Mouse (Mus musculus) effector memory CD4-positive, alpha-beta T cell, adult 7 months (primary cell): Measurements from ENCODE around the gene Cnot6. TPM values are rescaled to one million over a fixed set of nuclear protein-coding genes. Genes with fewer than 3 reads are reported as not detected.

ENCODE experiments used
- polyA plus RNA-seq: library from polyadenylated mRNA; unstranded; fragments of 100-300 nt; shearing (Covaris generic); gene quantifications from one replicate; pipeline ENCODE4 v1.2.1, GENCODE M21; 2017

The Cnot6 gene
- 66.6 TPM for polyA plus RNA-seq

GRCm38 (mm10) chr11:49712555-49713335, at the start of gene Cnot6:
TSS of gene Cnot6 (minus strand) at chr11:49712723.

GRCm38 (mm10) chr11:49663310-49663709, 49.2 kb downstream of the Cnot6 start, which contains the start of gene Scgb3a1:
TSS of gene Scgb3a1 (plus strand) at chr11:49663610.

Other genes starting within 250 kb of the Cnot6 start
- gene Olfr1386, start 247.7 kb downstream of the Cnot6 start, polyA plus RNA-seq: not detected
- gene Olfr1385, start 223.7 kb downstream of the Cnot6 start, polyA plus RNA-seq: 0.38 TPM
- not detected for gene Olfr1384, start 206.0 kb downstream of the Cnot6 start, polyA plus RNA-seq
- not detected for gene Olfr1383, start 193.1 kb downstream of the Cnot6 start, polyA plus RNA-seq
- not detected for gene Olfr1382, start 184.5 kb downstream of the Cnot6 start, polyA plus RNA-seq
- gene Olfr1381, start 169.3 kb downstream of the Cnot6 start, polyA plus RNA-seq: not detected
- not detected for gene Olfr1380, start 155.8 kb downstream of the Cnot6 start, polyA plus RNA-seq
- not detected for gene Flt4, start 103.5 kb downstream of the Cnot6 start, polyA plus RNA-seq
- not detected for gene Scgb3a1, start 49.1 kb downstream of the Cnot6 start, polyA plus RNA-seq
- gene Gfpt2, start 81.5 kb upstream of the Cnot6 start, polyA plus RNA-seq: not detected
- gene Mapk9, start 134.0 kb upstream of the Cnot6 start, polyA plus RNA-seq: 37.6 TPM
- gene Rasgef1c, start 189.1 kb upstream of the Cnot6 start, polyA plus RNA-seq: not detected